Mouse (Mus musculus) retina, postnatal 1 day (tissue): Measurements from ENCODE around the gene Tnfrsf26.
A peak's percentile ranks its signal among the peaks of the same experiment; 100 is the strongest.

Source experiments
- DNase-seq: peaks from one replicate; pipeline ENCODE4 v3.0.0-alpha.2; 2012

Tnfrsf26 gene

DNA sequence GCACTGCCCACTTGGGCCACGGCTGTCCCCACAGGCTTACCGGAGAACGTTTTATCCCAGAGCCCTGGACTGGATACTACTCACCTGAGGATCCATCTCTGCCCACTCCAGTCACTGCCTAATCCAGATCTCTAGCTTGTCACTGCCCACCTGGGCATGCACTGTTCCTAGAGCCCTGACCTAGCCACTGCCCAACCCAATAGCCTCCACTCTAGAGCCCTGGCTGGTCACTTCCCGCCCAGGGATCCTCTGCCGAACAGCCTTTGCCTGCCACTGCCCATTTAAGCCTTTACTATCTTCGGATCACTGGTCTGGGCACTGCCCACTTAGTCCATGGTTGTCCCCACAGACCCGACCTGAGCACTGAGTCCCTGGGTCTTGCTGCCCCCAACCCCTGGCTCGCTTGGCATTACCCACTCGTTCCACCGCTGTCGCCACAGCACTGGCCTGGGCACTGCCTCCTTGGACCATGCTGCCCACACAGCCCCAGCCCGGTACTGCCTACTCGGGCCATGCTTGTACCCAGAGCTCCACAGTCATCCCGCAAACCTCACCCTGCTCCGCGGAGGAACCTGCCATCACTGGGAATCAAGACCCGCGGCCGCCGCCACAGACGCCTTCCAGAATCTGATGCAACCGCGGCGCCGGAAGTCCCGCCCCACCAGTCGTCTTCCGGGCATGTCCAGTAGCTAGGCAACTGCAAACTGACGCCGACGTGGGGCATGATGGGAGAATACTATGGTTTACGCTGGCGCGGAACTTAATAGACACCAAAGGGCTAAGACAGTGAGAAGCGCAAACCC is 28.9 kb downstream of the Tnfrsf26 start, which contains the start of gene Cars:
Gene Cars, minus strand, starts transcription at position 663 of the 803 bp plus-strand sequence.
- DNase-seq = peak; percentile 99

DNA sequence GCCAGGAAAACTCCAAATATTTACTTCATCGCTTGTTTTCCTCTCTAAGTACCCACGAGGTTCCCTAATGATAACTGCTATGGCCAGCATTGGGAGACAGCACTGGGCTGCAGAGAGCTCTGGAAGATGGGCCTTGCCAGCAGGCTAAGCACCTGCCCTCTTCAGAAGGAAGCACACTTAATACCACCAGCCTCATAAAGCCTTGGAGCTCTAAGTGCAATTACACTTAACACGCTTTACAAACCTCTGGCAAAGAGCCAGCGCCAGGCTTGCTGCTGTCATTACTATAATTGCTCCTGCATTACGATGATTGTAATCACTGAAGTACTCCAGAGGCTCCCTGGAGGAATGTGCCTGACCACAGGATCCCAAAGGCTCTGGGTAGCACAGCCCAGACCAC is 33.7 kb downstream of the Tnfrsf26 start:
- DNase-seq = peak; percentile 71

DNA sequence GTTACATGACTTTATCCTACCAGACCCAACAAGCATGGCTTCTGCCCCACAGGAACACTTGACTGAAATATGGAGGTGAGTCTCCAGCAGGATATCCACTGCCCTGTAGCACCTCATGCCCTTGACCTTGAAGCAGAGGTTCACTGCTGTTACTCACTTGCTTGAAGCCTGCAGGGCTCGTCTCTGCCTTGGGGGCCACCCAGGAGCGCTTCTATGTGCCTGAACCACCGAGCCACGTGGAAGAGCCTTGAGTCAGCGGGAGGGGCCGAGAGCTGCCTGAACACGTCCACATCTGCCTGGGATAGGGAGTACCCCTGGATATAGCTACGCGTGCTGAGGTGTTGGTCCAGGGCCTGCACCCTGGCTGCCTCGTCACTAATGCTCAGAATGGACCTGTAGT is 36.3 kb downstream of the Tnfrsf26 start:
- no peak for DNase-seq

DNA sequence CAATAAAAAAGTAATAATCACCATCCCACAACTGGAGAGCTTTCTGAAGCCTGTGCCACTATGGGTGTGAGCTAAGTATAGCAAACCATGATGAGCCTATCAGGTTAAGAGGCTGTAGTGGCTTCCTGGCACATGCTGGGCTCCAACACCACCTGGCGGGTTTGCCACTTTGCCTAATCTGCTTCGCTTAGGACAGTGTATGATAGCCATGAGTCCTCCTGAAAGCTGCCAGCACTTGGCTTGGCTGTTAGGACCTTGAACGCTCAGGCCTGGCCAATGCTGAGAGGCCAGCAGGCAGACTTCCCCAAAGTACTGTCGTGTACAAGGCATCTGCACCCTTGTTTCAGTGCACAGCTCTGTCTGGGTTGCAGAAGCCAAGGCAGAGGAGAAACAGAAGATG is 40.5 kb downstream of the Tnfrsf26 start:
- no peak for DNase-seq

DNA sequence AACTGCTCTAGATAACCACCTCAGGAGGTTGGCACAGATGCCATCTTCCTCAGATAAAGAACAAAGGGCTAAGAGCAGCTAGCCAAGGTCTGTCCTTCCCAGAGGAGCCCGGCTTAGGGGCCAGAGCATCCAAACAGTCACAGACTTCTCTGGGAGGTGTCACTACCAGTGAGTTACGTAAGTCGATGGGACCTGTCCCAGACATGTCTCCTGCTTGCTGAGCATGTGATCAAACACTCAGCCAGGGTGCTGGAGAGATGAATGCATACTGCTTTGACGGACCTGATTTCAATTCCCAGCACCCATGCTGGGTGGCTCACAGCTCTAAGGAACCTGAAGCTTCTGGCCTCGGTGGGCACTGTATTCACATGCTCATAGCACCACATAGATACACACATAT is 40.9 kb downstream of the Tnfrsf26 start:
- DNase-seq = no peak

DNA sequence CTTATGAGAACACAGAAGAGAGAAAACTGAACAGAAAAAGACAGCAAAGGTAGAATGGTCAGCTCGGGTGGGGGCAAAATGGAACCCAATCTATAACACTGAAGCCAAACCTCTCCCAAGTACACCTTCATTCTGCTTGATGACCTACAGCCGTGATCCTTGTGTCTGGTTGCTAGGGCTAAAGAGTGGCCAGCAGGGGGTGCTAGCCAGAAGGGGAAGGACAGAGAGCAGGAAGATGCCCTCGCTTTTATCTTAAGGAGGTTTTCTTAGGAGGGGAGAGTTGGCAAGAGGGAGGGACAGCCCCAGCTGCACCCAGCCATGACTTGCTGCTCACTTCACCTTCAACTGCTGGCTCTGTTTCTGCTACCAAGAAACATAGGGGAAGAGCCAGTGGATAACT is 44.6 kb downstream of the Tnfrsf26 start:
- peak; percentile 78 for DNase-seq

DNA sequence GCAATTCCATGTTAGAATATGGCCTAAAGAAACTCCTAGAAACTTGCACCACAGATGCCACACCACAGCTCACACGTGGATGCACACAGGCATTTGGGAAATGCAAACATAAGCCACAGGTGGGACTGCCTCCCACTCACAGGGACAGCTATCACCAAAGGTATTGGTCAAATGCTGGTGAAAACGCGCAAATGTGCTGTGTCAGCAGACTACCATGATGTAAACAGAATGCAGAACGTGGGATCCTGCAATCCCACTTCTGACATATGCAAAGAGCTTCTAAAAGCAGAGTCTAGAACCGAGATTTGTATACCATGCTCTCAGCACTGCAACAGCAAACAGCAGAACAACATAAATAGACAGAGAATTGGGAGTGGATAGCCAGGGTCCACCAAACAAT is 45.5 kb downstream of the Tnfrsf26 start:
- DNase-seq = no peak

DNA sequence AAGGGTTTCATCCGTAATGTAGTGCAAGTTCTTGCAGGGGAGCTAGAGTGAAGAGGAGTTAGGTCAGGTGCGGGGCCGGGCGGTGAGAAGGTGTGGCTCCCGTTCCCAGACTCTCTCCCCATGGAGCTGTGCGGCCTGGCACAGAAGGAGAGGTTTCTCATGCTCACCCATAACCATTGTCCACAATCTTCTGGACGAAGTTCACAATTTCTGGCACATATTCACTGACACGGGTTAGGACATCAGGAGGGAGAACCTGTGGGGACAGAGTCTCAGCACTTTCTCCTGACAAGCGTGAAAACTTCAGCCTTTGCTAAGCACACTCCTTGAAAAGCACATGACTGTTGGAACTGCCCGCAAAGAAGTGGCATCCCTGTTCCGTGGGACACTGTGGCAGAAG is 52.8 kb downstream of the Tnfrsf26 start:
- DNase-seq = no peak

DNA sequence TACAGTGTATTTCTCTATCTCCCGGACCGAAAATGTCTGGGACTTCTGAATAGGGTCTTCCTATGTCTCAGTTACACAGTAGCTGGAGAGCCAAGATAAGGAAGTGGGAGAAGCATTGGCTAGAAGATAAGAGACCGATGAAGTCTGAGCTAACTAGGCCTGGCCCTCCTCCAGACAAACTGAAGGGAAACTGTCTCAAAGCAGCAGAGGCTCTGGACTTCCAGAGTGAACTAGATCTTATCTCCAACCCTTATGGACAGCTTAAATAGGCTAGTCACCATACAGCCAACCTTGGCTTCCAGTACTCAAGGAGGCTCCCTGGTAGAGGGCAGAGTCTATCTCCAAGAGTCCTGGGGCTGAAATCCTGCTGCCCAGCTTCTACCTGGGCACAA is 62.9 kb downstream of the Tnfrsf26 start:
- DNase-seq = no peak

DNA sequence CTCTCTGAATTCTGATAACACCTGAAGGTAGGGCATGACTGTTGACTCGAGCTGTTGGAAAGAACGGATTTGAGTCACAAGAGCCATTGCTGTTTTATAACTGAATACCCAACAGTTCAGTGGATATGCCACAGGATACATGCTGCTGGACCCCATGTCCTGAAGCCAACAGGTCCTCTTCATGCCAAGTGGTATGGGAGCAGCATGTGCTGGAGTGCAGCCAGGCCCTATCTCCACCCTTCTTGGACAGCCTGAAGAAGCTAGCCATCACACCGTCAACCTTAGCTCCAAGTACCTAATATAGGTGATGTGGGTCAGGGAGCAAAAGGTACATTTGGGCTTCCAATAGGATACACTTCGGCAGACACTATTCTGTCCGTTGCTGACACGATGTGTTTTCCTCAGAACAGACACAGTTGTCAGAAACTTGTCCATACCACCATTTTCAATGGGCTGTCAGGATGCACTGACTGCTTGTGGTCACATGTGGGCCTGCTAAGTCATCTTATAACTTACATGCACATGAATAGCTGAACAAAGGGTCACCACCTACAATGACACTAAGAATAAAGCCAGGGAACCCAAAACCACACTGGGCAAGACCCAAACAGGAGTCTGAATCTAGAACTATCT is 63.4 kb downstream of the Tnfrsf26 start:
- DNase-seq = no peak

DNA sequence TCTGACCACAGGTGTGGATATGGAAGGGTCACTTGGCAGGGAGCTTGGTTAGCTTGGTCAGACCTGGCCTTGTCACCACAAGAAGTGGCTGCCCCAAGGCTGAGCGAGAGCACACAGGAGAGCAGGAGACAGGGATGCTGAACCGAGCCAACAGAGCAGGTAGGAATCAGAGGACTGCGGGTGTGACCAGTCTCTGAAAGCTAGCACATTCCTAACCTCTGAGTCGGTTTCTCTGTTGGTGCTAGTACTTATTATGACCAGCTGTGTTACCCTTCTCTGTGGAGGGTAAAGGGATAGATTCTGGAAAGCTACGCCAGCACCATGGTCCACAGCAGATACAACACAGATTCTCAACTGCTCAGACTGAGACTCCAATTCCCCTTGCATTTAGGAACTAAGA is 64.7 kb downstream of the Tnfrsf26 start:
- DNase-seq = no peak
